Mouse (Mus musculus): ENCODE data around the gene Smyd3.

Smyd3 gene

DNA sequence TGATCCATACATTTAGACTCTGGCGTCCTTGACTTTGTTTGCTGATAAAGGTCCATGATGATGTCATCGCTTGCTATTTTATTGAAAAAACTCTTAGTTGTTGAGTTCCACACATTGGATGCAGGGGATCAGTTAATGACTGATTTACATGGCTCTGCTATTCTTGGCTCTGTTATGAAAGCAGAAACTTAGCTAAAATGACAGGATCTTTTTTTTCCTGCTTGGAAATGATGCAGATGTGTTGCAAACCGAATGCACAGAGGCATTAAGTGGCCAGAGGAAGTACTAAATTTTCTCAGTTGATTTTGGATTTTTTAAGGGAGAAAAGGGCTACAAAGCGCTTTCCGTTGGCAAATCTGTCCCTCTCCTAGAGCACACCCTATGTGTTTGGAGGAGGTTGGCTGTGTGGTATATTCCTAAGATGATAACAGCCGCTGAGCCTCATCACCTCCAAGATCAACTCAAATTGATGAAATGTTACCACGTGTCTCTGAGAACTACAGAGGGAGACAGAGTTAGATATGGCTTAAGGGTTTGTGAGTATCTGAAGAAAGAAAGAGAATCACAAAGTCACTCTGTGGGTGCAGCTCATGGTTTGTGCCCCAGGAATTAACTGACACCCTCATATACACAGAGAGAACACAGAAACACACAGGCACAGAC, 402.9 kb downstream of the Smyd3 start:
- no peak for DNase-seq (ENCODE audit: low read depth)

DNA sequence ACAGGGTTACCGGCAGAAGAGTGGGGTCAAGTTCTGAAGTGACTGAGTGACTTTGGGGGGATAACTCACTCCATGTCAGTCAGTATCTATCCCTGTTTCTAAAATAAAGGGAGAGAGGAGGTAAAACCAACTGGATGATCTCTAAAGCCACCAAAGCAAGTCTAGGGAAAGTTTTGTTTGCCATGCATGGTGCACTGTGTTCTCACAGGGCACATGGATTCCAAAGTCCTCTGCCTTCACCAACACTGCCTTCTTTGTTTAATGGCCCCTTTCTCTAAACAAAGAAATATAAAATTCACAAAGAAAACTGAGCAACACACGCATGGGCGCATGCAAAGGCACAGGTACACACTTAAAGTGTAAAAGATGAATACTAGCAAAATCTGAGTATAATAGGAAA, 403.5 kb downstream of the Smyd3 start:
- no peak for DNase-seq (ENCODE audit: low read depth)

DNA sequence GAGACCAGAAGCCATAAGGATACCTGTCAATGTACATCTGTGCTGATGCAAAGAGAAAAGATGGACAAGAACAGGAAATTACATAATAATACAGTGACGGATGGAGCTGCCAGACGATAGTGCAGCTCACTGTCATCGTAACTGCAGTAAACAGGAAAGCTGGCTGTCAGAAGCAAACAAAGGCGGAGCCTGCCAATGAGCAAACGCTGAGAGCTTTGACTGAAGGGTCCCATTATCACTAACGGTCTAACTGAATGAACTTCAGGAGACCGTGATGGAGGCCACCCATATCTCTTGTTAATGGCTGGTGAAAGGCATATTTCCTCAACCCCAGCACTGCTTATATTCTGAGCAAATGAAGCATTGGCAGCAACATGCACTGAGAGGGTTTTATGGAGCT, 409.1 kb downstream of the Smyd3 start:
- no peak for DNase-seq (ENCODE audit: low read depth)

DNA sequence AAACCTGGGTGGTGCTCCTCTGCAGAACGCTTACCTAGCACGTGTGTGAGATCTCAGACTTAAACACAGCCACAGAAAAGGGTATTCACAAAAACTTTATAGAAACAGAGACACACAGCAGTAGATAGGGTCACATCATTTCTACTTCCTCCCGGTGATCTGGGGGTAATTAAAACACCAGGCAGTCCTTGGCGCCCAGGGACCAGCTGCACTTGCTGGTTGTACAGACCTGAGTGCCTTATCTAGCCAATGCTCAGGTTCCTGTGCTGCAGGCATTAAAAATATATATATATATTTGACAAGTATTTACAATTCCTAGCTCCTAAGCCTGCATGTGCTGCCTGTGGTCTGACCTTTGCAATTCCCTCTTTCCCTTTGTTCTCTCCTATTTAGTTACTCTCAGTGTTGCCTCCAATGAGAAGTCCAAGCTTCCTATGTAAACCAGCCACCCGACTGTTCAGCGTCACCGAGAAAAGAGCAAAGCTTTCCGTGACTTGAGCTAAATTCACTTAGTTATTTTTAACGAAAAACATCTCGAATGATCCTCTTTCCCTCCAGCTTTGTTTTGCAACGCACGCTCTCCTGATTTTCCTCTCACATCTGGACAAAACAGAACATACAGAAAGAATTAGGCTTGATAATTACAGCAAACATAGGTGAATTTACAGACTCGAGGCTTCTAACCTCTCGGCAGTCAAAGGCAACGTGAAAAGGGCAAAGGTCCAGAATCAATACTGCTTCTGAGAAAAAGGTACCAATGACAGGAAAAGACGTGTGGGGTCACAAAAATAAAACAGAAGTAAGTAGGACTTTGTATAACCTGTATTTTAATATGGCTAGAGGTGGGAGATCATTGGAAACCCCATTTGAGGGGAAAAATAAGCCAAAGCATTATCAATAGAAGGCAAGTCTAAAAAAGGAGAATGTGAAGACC, 409.8 kb downstream of the Smyd3 start:
- DNase-seq (ENCODE audit: low read depth) = no peak

DNA sequence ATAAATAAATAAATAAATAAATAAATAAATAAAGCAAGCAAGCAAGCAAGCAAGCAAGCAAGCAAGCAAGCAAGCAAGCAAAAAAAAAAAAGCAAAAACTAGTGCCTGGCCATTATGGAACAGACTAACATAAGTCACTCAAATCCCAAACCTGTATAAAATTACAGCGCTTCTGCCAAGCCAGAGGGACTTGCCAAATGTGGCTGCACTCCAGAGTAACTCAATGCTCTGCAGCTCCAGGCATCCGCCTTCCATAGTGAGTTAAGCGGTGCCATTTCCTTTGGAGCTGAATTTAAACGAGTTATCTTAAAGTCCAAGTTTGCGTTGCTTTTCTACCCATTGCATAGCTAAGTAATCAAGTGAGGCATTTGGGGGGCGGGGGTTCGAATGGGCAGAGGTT, 410.6 kb downstream of the Smyd3 start:
- DNase-seq (ENCODE audit: low read depth) = peak; percentile 87

DNA sequence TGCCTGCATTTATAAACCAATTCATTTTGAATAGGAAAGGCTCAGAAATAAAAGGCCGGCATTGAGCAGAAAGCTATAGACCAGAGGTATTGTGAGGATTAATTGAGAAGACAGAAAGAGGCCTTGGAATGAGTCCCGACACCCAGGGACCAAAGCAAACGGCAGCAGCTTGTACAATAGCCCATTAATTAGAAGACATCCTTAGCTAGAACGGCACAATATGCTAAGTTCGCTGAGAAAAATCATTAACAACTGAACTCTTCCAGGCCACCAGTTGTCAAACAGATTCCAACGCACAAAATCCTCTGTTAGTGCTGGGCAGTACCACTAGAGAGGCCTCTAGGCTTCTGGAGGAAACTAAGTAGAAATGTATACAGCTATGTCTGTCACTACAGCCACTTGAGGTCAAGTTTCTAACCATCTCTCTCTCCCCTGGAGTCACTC, 411.1 kb downstream of the Smyd3 start:
- no peak for DNase-seq (ENCODE audit: low read depth)

DNA sequence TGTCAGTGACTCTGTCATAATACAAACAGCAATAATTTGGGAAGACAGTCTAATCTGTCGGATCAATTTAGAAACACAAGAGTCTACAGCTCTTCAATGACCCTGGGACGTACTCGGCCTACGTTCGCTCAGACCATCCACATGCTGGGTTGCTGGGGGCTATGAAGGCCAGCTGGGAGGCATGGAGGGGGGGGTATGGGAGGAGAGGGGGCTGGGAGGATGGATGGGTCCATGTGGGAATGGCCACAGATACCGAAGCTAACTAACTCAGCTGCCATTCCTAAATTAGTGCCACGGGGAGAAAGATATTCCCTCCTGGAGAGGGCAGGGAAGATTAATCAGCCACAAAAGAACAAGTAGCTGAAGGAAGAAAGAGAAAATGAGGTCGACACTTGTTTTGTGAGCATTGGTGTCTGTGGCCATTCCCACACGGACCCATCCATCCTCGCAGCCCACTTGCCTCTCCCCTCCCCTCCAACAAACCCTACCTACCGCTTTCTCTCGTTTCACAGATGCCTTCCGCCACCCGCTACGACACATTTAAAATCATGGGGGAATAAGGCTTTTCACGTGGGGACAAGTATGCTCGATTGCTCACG, 411.6 kb downstream of the Smyd3 start:
- no peak for DNase-seq (ENCODE audit: low read depth)

DNA sequence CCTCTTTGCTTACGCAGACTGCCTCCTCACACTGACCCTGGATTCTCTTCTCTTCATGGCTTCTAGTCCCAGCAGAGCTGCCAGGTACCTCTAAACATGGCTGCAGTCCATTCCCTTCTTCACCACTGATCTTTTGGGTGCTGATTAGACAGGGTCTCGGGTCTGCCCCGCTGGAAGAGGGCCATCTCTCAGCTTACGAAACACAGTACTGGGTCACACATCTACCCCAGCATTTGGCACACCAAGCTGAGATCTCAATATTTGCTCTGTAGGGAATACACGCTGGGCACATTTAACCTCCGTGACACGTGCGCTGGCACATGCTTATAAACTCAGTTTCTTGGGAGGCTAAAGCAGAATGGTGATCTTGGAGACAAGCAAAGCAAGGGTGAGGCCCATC, 413.4 kb downstream of the Smyd3 start:
- DNase-seq (ENCODE audit: low read depth) = no peak

DNA sequence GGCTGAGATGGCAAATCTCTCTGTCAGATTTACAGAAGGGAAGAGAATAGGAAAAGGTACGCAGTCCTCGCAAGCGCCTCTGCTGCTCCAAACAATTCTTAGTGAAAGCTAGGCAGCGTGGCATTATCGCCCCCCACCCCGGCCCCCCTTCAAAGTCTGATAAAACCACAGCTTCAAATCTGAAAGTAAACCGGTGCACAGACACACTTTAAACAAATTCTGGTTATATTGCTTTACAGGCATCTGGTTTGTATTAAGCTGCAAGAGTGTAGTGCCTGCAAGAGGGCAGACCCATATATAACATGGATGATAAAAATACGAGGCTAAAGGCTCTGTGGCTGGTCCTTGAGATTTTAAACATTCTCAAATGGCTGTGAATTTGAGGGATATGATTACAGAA, 420.8 kb downstream of the Smyd3 start:
- peak; percentile 54 for DNase-seq (ENCODE audit: low read depth)

DNA sequence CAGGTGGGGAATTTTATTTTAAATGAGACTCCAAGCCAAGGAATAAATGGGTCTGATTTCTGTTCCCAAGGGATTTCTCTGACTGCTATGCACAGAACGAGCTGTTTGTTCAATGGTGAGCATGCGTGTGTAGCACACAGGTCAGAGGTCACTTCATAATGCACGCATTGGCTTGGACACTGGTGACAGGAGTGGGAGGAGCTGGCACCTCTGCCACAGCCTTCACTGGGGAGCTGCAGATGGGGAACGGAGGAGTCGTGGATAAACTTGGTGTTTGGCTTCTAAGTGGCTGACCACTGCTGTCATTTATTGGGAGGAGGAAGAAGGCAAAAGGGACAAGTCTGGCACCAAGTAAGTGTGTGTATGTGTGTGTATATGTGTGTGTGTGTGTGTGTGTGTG, 421.5 kb downstream of the Smyd3 start:
- no peak for DNase-seq (ENCODE audit: low read depth)

DNA sequence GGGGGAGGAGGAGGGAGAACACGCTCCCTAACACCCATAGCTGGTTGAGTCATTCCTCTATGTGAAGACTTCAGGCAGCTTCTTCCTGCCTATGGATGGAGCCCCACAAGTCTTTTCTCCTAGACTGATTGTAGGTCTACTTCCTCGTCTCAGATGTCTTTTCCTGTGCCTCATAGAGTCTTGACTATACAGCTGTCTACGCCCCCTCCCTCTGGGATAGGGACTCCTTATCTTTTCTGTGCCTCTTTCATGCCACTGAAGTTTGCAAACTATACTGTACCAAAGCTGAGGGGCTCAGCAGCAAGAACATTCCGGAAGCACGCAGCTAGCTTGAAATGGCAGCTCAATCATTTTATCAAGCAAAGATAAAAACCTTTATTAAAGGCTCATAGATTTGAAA, 428.7 kb downstream of the Smyd3 start:
- no peak for DNase-seq (ENCODE audit: low read depth)

DNA sequence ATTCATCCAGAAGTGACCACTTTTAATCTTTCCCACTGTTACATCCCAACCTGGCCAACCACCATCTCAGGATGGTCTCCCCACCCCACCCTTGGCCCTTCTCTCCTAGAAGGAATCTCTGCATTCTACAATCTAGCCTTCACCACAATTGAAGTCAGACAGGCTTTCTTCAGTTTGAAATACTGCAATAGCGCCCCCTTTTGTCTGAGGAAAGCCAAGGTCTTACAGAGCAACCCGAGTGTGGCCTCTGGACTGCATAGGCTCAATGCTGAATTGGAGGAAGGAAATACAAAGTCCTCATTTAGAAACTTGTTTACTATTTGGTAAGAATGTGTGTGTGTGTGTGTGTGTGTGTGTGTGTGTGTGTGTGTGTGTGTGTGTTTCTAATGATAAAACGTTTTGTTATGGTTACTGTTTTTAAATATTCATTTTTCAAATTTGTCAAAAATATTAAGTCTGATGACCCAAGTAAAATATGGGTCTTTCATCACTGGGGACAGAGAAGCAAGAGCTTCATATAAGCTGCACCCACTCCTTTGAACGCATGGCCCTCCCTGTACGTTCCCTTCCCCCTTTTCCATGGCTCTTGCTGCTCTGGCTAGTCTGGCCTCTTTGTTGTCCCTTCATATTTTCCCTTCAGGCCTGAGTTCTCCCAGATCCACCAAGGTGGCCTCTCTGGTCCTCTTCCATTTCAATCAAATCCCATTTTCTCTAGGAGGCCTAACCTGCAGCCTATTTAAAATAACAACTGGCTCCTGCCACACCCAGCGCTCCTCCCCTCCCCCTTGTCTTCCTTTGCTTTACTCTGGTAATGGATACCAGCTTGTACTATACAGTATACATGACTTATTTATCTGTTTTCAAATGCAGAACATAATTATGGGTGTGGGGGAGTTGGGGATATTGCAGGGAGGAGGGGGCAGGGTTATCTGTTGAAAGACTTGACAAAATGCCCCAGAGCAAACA, 430.5 kb downstream of the Smyd3 start:
- DNase-seq (ENCODE audit: low read depth) = peak; percentile 75

DNA sequence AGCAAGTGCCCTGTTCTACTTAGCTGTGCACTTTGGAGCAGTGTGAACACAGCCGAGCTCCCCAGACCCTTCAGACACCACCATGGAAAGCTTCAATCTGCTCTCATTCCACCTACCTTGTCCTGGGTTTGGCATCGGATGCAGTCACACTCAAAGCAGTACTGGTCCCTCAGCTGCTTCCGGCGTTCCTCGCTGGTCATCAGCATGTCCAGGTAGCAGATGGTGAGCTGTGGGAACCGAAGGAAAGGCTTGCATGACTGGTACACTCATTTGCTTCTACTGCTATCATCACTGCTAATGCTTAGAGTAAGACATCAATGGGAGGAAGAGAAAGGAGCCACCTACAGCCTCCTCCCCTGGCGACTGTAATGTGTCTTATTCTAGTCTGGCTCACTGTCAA, 431.6 kb downstream of the Smyd3 start:
- no peak for DNase-seq (ENCODE audit: low read depth)

DNA sequence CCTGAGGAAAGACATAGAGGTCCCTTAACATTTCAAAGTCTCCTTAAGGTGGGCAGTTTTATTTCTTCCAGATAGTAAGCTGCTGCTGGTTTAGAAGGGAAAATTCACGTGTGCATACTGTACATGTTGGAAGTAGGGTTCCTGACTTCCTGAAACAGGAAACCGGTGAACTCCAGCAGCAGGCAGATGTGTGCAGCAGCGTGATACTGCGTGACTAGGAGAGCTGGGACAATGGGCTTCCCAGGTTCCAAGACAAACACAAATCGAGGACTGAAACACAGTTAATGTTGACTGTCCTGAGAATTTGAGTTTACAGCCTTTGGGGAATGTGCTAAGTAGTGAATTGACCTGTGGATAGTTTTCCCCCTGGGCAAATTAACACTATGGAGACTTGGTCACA, 434.7 kb downstream of the Smyd3 start:
- DNase-seq (ENCODE audit: low read depth) = no peak

DNA sequence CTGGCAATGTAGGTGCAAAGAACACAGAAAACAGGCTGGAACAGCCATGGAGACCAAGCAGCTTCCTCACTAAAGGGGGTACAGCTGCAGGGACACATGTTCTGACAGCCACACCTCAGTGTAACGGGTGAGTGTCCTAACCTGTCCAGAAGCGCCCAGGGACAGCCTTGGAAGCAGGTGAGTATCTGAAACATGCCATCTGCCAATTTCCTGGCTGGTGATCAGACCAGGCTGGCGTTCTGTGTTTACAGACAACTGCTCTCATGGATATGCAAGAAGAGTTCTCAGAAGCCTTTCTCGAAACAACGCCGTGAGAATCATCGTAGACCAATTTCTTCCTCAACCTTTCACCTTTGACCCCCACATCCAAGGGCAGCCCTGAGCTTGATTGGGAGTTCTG, 444.0 kb downstream of the Smyd3 start:
- DNase-seq (ENCODE audit: low read depth) = no peak

DNA sequence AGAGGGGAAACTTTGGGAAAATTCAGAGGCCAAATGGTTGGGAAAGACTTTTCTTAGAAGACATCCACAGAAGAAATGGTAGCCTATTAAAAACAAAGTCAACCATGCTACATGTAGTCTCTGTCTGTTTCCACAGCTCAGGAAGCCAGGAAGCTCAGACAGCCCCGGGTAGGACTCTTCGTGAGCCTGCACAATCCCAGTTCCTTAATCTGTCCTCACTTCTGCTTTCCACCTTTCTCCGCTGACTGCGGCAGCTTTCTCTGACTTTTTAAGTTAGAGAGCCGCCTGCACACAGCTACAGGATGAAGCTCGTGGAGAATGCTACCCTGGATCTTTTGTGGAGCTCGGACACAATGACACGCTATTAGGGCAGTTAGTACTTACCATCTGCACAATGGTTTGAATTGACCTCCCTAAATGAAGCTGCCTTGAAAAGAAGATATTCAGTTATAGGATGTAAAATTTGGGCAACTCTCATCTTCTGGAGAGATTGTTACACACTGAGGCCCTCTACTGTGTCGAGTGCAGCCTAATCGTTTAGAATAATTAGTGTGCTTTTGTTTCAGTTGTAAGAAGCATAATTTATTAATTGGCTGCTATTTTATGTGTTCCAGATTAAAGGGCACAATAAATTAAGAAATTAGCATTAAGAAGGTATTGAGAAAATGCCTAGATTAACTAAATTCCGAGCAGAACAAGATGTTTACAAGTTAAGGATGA, 444.7 kb downstream of the Smyd3 start:
- DNase-seq (ENCODE audit: low read depth) = no peak

DNA sequence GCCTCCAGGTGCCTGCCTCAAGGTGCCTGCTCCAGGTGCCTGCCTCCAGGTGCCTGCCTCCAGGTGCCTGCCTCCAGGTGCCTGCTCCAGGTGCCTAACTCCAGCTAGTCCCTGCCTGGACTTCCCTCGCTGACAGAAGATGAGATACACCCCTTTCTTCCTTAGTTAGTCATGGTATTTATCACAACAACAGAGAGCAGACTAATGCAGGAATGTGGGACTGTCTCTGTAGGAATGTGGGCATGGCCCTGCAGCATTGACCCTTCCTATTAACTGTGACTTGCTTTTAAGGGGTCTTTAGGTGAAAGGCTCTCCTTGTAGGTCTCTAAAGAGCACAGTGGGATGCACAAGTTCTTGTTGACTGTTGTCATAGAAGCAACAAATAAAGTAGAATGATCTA, 445.4 kb downstream of the Smyd3 start:
- no peak for DNase-seq (ENCODE audit: low read depth)

DNA sequence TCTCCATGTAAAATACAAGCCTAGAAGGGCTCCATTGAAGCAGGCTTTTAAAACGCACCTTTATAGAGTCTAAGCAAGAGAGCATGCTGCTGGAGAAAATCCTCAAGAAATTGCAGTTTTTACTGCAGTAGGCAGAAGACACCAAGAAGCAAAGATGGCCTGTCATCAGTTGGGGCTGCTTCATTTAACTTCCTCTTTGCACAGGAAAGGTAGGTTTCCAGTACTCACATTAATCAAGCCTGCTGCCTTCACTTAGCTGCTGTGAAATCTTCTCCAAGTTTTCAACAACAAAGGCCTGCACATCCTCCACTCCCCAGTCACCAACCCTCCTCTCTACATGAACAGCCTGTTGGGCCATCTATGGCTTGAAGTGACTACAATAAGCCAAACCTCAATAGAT, 448.9 kb downstream of the Smyd3 start:
- no peak for DNase-seq (ENCODE audit: low read depth)

DNA sequence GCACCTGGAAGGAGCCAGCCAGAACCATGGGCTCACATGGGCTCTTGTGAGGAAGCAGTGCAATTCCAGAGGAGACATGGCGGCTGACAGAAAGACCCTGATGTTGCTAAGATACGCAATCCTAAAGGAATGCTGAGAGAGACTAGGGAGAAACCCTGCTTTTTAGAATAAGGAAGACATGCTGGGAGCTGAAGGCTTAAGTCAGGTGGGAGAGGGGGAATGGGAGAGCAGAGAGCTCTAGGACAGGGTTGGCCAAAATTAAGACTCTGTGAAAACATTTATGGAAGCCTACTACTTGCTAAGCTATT, 452.6 kb downstream of the Smyd3 start:
- no peak for DNase-seq (ENCODE audit: low read depth)

DNA sequence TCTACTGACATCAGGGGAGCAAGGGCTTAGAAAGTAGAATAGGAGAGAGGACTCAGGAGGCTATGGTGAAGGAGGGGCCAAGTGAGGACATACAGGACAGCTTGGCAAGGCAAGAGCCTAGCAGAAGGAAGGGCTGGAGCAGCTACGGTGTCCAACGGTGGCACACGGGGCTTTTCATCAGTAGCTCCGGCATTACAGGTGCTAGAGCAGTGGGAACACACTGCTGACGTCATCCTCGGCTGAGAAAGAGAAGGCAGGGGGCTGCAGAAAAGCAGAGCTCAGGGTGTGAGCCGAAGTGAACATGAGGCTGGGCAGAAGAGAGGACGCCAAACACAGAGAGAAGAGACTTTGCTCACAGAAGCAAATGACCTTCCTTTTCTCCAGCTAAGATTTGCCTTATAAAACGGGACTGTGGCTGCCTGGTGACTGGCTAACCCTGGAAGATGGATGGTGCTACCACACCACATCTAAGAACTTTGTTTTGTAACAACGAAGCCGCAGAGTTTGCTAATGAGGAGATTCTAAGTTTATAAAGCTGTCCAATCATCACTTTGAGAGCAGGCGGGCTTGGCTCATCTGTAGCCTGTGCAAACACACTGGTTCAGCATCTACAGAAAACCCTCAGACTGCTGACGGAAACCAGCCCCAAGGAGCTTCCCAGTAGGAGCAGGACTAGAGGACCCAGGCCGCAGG, 453.1 kb downstream of the Smyd3 start:
- no peak for DNase-seq (ENCODE audit: low read depth)

DNA sequence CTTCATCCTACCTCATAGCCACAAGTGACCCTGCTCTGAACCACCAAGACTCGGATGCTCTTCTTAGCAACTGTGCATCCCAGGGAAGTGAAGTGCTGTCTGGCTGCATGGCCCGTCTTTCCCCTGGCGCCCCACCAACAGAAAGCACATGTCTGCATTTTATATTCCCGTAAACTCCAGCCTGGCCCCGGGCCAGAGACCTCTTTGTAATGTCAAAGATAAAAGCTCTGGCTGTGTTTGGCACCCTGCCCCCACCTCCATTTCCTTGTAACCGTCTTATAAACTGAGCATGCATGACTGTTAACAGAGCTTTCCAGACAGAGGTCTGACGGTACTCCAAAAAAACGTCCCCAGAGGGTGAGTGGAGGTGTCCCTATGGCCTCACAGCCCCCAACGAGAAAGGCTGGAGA, 456.1 kb downstream of the Smyd3 start:
- peak; percentile 98 for DNase-seq (ENCODE audit: low read depth)
